Mouse (Mus musculus) brown adipose tissue, adult 24 weeks (tissue): ENCODE measurements around the gene Meis3. TPM values are rescaled to one million over a fixed set of nuclear protein-coding genes. Genes with fewer than 3 reads are reported as not detected.

ENCODE experiments used
- H3K27ac ChIP-seq: fragments of 200-500 bp; replicated peaks from 2 replicates; pipeline ENCODE4 v1.5.1; 2012; ENCODE audit warnings: low read depth, mild to moderate bottlenecking, low read length
- H3K4me1 ChIP-seq: fragments of 200-500 bp; 2 replicates; pipeline ENCODE4 v1.6.1; 2012; ENCODE audit warnings: low read length, mixed read lengths; ENCODE audit not compliant: control insufficient read depth, insufficient read depth, insufficient read length
- H3K4me3 ChIP-seq: fragments of 200-500 bp; 2 replicates; pipeline ENCODE4 v1.5.1; 2012; ENCODE audit warnings: low read depth, mild to moderate bottlenecking, low read length, moderate library complexity; ENCODE audit not compliant: insufficient read depth
- polyA plus RNA-seq: library from polyadenylated mRNA; stranded (reverse); fragments of >200 nt; gene quantifications from 2 replicates; pipeline ENCODE4 v1.2.4, GENCODE M21; 2012; ENCODE audit not compliant: missing spikeins, insufficient read depth, insufficient read length

Meis3 gene
- polyA plus RNA-seq, 1 experiment, result 1.6 TPM

- Histone ChIP-seq H3K4me3 (peak within 1 kb of the TSS; percentile 73), H3K27ac (peak within 1 kb of the TSS; percentile 55), H3K4me1 (peaks cover 6% of the 10 kb centered on the region; the same call in 1 of the 2 replicates)
Measured at GRCm38 (mm10) chr7:16221582-16222272, 46.8 kb downstream of the Meis3 start, which contains the start of gene Dhx34. Gene Dhx34 (minus strand): TSS chr7:16222037.

GRCm38 (mm10) chr7:16229869-16230268, 55.0 kb downstream of the Meis3 start:
- Histone ChIP-seq H3K4me1 (no peaks in the 10 kb centered on the region), H3K4me3 (no peak overlapping the region), H3K27ac (0 out of 2 replicates have a peak overlapping the region, but pooled peaks have one; percentile 2)

Other genes starting within 250 kb of the Meis3 start
- 86.7 and 98.8 TPM in 2 replicates for gene Nop53, start 229.0 kb upstream of the Meis3 start, polyA plus RNA-seq
- 141 and 148 TPM in 2 replicates for gene Ehd2, start 207.5 kb upstream of the Meis3 start, polyA plus RNA-seq
- 6.1 and 7.4 TPM in 2 replicates for gene Bicra, start 127.2 kb upstream of the Meis3 start, polyA plus RNA-seq
- gene Zfp541, start 113.3 kb upstream of the Meis3 start, polyA plus RNA-seq, result not detected in 2 replicates
- gene Napa, start 76.6 kb upstream of the Meis3 start, polyA plus RNA-seq, result 132 and 141 TPM in 2 replicates
- 13.2 and 18.1 TPM in 2 replicates for gene Kptn, start 55.2 kb upstream of the Meis3 start, polyA plus RNA-seq
- gene Slc8a2, start 45.3 kb upstream of the Meis3 start, polyA plus RNA-seq, result not detected in 2 replicates
- 7.3 and 8.3 TPM in 2 replicates for gene Dhx34, start 46.9 kb downstream of the Meis3 start, polyA plus RNA-seq
- 0.40 and 0.46 TPM in 2 replicates for gene C5ar2, start 69.1 kb downstream of the Meis3 start, polyA plus RNA-seq
- 3.6 and 5.2 TPM in 2 replicates for gene C5ar1, start 84.5 kb downstream of the Meis3 start, polyA plus RNA-seq
- 16.0 and 17.2 TPM in 2 replicates for gene Inafm1, start 98.5 kb downstream of the Meis3 start, polyA plus RNA-seq
- 26.4 and 28.6 TPM in 2 replicates for gene Ccdc9, start 111.7 kb downstream of the Meis3 start, polyA plus RNA-seq
- 5.0 and 10.8 TPM in 2 replicates for gene Bbc3, start 133.3 kb downstream of the Meis3 start, polyA plus RNA-seq
- 22.5 and 31.0 TPM in 2 replicates for gene Sae1, start 212.7 kb downstream of the Meis3 start, polyA plus RNA-seq
- gene Zc3h4, start 225.8 kb downstream of the Meis3 start, polyA plus RNA-seq, result 11.0 and 12.2 TPM in 2 replicates